Mouse (Mus musculus) intestine, embryonic 16.5 days (tissue): Measurements from ENCODE around the gene Rae1. TPM values are rescaled to one million over a fixed set of nuclear protein-coding genes. Genes with fewer than 3 reads are reported as not detected.

Experiments
- ATAC-seq: fragments of 200-750 bp; cut with Nextera tagmentation; 2 replicates; pipeline ENCODE4 v1.8.0; 2017; ENCODE audit warnings: moderate TSS enrichment, moderate library complexity
- H3K27ac ChIP-seq: fragments of 300-500 bp; sonication (generic); 2 replicates; pipeline ENCODE4 v1.5.1; 2014; ENCODE audit warnings: mild to moderate bottlenecking, low read length
- H3K27me3 ChIP-seq: fragments of 300-500 bp; sonication (generic); replicated peaks from 2 replicates; pipeline ENCODE4 v1.6.1; 2014; ENCODE audit warnings: low read length, control low read depth, mixed read lengths; ENCODE audit not compliant: control insufficient read depth, insufficient read depth
- H3K36me3 ChIP-seq: fragments of 300-500 bp; sonication (generic); 2 replicates; pipeline ENCODE4 v1.6.1; 2014; ENCODE audit warnings: low read length, control low read depth; ENCODE audit not compliant: control insufficient read depth, insufficient read depth
- H3K4me1 ChIP-seq: fragments of 300-500 bp; sonication (generic); 2 replicates; pipeline ENCODE4 v1.6.1; 2014; ENCODE audit warnings: low read length, control low read depth, mixed read lengths; ENCODE audit not compliant: control insufficient read depth, insufficient read depth
- H3K4me2 ChIP-seq: fragments of 300-500 bp; sonication (generic); 2 replicates; pipeline ENCODE4 v1.6.1; 2014; ENCODE audit warnings: low read depth, low read length, control low read depth
- H3K4me3 ChIP-seq: fragments of 300-500 bp; sonication (generic); 2 replicates; pipeline ENCODE4 v1.5.1; 2014; ENCODE audit warnings: mild to moderate bottlenecking, low read length
- H3K9ac ChIP-seq: fragments of 300-500 bp; sonication (generic); 2 replicates; pipeline ENCODE4 v1.6.1; 2014; ENCODE audit warnings: low read depth, low read length
- H3K9me3 ChIP-seq: fragments of 300-500 bp; sonication (generic); 2 replicates; pipeline ENCODE4 v1.6.1; 2016; ENCODE audit warnings: low read length, control low read depth; ENCODE audit not compliant: control insufficient read depth
- WGBS: fragments of 180-500 bp; shearing (Covaris S2); extraction: QIAGEN DNeasy Blood & Tissue Kit; methylation state at CpG from one replicate; pipeline ENCODE4 v1.1.7; 2014; 5-methylcytosine and 5-hydroxymethylcytosine counted together
- polyA plus RNA-seq: library from polyadenylated mRNA; unstranded; fragments of >200 nt; fragmentation: Nextera tagmentation; extraction: Ambion mirVana; gene quantifications from 2 replicates; pipeline ENCODE4 v1.2.1, GENCODE M21; 2015

The Rae1 gene
- polyA plus RNA-seq, 1 experiment from 2014 or later: 117 TPM

GRCm38 (mm10) chr2:172979666-172980345 is 20.1 kb upstream of the Rae1 start:
- Histone ChIP-seq H3K36me3 (no peaks in the 10 kb centered on the region), H3K9me3 (peaks cover 5% of the 10 kb centered on the region; the same call in 1 of the 2 replicates), H3K4me2 (no peak overlapping the region), H3K9ac (no peak overlapping the region), H3K27me3 (no peaks in the 10 kb centered on the region), H3K4me1 (peaks cover 9% of the 10 kb centered on the region; the same call in 1 of the 2 replicates), H3K4me3 (no peak overlapping the region), H3K27ac (no peak overlapping the region)
- no peak for ATAC-seq
- 93% methylated on average over 42 of the region's 43 CpGs for WGBS

GRCm38 (mm10) chr2:172982776-172983561 is 16.9 kb upstream of the Rae1 start:
- no peaks in the 10 kb centered on the region for H3K27me3 ChIP-seq
- no peak overlapping the region for H3K9ac ChIP-seq
- no peak overlapping the region for H3K4me3 ChIP-seq
- WGBS: 54% methylated on average over 9 of the region's 9 CpGs
- no peaks in the 10 kb centered on the region for H3K4me1 ChIP-seq
- peak overlapping the region; percentile 44; the same call in 1 of the 2 replicates for H3K27ac ChIP-seq
- H3K36me3 ChIP-seq: no peaks in the 10 kb centered on the region
- H3K9me3 ChIP-seq: peaks cover 5% of the 10 kb centered on the region; the same call in 1 of the 2 replicates
- no peak overlapping the region for H3K4me2 ChIP-seq
- peak; percentile 96 for ATAC-seq

GRCm38 (mm10) chr2:172990161-172990560 is 9.8 kb upstream of the Rae1 start:
- Histone ChIP-seq H3K36me3 (no peaks in the 10 kb centered on the region), H3K27ac (no peak overlapping the region), H3K9ac (no peak overlapping the region), H3K4me3 (no peak overlapping the region), H3K9me3 (no peaks in the 10 kb centered on the region), H3K27me3 (no peaks in the 10 kb centered on the region), H3K4me2 (no peak overlapping the region), H3K4me1 (no peaks in the 10 kb centered on the region)
- ATAC-seq: no peak
- WGBS: 76% methylated on average over 6 of the region's 6 CpGs

- Histone ChIP-seq H3K27ac (no peak overlapping the region), H3K4me2 (no peak overlapping the region), H3K9ac (no peak overlapping the region), H3K27me3 (no peaks in the 10 kb centered on the region), H3K36me3 (no peaks in the 10 kb centered on the region), H3K4me1 (peaks cover 6% of the 10 kb centered on the region), H3K4me3 (no peak overlapping the region), H3K9me3 (no peaks in the 10 kb centered on the region)
- ATAC-seq: no peak
- 12% methylated on average over 4 of the region's 4 CpGs for WGBS
Observed at GRCm38 (mm10) chr2:172996207-172996606, 3.7 kb upstream of the Rae1 start.

- 66% methylated on average over 11 of the region's 11 CpGs for whole genome bisulfite sequencing
- no peaks in the 10 kb centered on the region for H3K9me3 ChIP-seq
- H3K9ac ChIP-seq: no peak overlapping the region
- no peak overlapping the region for H3K27ac ChIP-seq
- H3K27me3 ChIP-seq: no peaks in the 10 kb centered on the region
- H3K4me2 ChIP-seq: no peak overlapping the region
- H3K36me3 ChIP-seq: no peaks in the 10 kb centered on the region
- H3K4me1 ChIP-seq: peaks cover 12% of the 10 kb centered on the region
- no peak overlapping the region for H3K4me3 ChIP-seq
- no peak for ATAC-seq
Observed at GRCm38 (mm10) chr2:172997748-172998147, 2.2 kb upstream of the Rae1 start.

GRCm38 (mm10) chr2:172998478-172998877 is 1.4 kb upstream of the Rae1 start:
- Histone ChIP-seq H3K27ac (no peak overlapping the region), H3K9me3 (no peaks in the 10 kb centered on the region), H3K36me3 (peaks cover 1% of the 10 kb centered on the region; the same call in 1 of the 2 replicates), H3K4me1 (peaks cover 12% of the 10 kb centered on the region), H3K4me2 (no peak overlapping the region), H3K27me3 (no peaks in the 10 kb centered on the region), H3K4me3 (no peak overlapping the region), H3K9ac (no peak overlapping the region)
- no peak for ATAC-seq
- WGBS: 61% methylated on average over 7 of the region's 7 CpGs

- H3K27me3 ChIP-seq: no peaks in the 10 kb centered on the region
- peak overlapping the region; percentile 91 for H3K9ac ChIP-seq
- 1% methylated on average over 42 of the region's 42 CpGs for WGBS
- peak; percentile 94 for ATAC-seq
- peak overlapping the region; percentile 87 for H3K27ac ChIP-seq
- no peaks in the 10 kb centered on the region for H3K9me3 ChIP-seq
- H3K4me3 ChIP-seq: peak overlapping the region; percentile 90
- H3K4me1 ChIP-seq: peaks cover 12% of the 10 kb centered on the region
- H3K36me3 ChIP-seq: peaks cover 15% of the 10 kb centered on the region; the same call in 1 of the 2 replicates
- peak overlapping the region; percentile 85 for H3K4me2 ChIP-seq
Observed at GRCm38 (mm10) chr2:173000285-173000652, 352 bp downstream of the Rae1 start.

GRCm38 (mm10) chr2:173000921-173001320 is 1.0 kb downstream of the Rae1 start:
- Histone ChIP-seq H3K4me1 (peaks cover 12% of the 10 kb centered on the region), H3K9ac (peak overlapping the region; percentile 91), H3K27me3 (no peaks in the 10 kb centered on the region), H3K27ac (no peak overlapping the region), H3K4me3 (peak overlapping the region; percentile 90), H3K36me3 (peaks cover 15% of the 10 kb centered on the region; the same call in 1 of the 2 replicates), H3K4me2 (peak overlapping the region; percentile 85), H3K9me3 (no peaks in the 10 kb centered on the region)
- WGBS: 13% methylated on average over 8 of the region's 8 CpGs
- no peak for ATAC-seq

GRCm38 (mm10) chr2:173003737-173004136 is 3.8 kb downstream of the Rae1 start:
- H3K9ac ChIP-seq: no peak overlapping the region
- WGBS: 91% methylated on average over 8 of the region's 8 CpGs
- no peak overlapping the region for H3K4me2 ChIP-seq
- no peak overlapping the region for H3K4me3 ChIP-seq
- no peak overlapping the region for H3K27ac ChIP-seq
- peaks cover 12% of the 10 kb centered on the region for H3K4me1 ChIP-seq
- ATAC-seq: no peak
- H3K36me3 ChIP-seq: peaks cover 19% of the 10 kb centered on the region; the same call in 1 of the 2 replicates
- H3K27me3 ChIP-seq: no peaks in the 10 kb centered on the region
- no peaks in the 10 kb centered on the region for H3K9me3 ChIP-seq
